Mouse (Mus musculus): ENCODE measurements around the gene Tmem223.

- TF ChIP-seq CTCF (IDR thresholded peaks at IDR 0.05; ENCODE audit: control insufficient read depth, insufficient read depth, insufficient replicate concordance, low read depth, low read length): no peak
- TF ChIP-seq POLR2A (IDR thresholded peaks at IDR 0.05; ENCODE audit: control insufficient read depth, low read depth, low read length): no peak
Measured at GRCm38 (mm10) chr19:8773409-8773808, 2.6 kb downstream of the Tmem223 start.

Data from testis, adult 2 months (tissue).